Mouse (Mus musculus) ovary, adult 10 weeks (tissue): ENCODE results near the gene Clvs2. TPM values are rescaled to one million over a fixed set of nuclear protein-coding genes. Genes with fewer than 3 reads are reported as not detected.

Experiments used
- polyA plus RNA-seq: library from polyadenylated mRNA; stranded (reverse); fragments of 350-450 nt; fragmentation: Illumina TruSeq; extraction: RNeasy Lipid Tissue Mini Kit (QIAGEN cat#74804); gene quantifications from one replicate; pipeline ENCODE4 v1.2.3, GENCODE M21; 2014

Gene Clvs2
- 9.7 TPM for polyA plus RNA-seq

DNA sequence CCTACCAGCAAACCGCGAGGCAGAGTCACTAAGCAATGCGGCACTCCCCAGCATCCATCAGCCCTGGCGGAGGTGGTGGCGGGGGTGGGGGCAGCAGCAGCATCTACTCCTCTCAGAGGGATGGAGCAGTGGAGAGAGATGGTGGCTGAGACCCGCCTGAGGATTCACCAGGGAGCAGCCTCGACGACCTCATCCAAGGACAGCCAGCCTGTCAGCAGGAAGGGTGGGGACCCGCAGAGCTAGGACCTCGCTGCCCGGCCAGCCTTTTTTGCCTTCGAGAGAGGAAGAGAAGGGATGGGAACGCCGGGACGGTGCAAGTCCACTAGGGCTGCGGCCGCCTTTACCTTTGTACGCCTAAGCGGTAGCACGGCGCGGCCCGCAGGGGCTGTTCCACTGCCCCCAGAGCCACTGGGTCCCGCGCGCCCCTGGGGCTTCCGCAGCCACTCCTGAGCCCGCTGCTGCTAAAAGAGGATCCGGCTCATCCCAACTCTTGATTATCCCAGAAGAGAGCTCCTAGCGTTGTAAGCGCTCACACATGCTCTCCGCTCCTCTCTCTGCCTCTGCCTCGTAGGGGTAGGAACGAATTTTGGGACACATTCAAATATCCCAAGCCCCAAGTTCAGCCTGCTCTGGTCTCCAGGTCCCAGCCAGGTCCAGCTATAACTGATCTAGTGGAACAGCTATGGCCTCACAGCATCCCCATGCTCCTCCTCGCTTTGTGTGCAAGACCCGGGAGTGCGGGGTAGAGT is at the start of gene Clvs2:
TSS of gene Clvs2 (minus strand) at position 639 of the 749 bp plus-strand sequence.

Other genes starting within 250 kb of the Clvs2 start
- not detected for gene Sult3a2, start 161.9 kb upstream of the Clvs2 start, polyA plus RNA-seq
- gene Sult3a1, start 233.0 kb upstream of the Clvs2 start, polyA plus RNA-seq, result not detected